Mouse (Mus musculus) liver, embryonic 11.5 days (tissue): ENCODE measurements at regions not wholly inside any gene's neighbourhood (a gene's known extent, or its start where the extent isn't known, plus 50 kb on each side); places are given as distances from the start of the nearest gene placed in this dataset.

Experiments used
- ATAC-seq: fragments of 200-750 bp; cut with Nextera tagmentation; replicated peaks from 2 replicates; pipeline ENCODE4 v1.8.0; 2017; ENCODE audit warnings: moderate number of reproducible peaks, mild to moderate bottlenecking, moderate TSS enrichment, moderate library complexity; ENCODE audit not compliant: low FRiP score
- DNase-seq: peaks from one replicate; pipeline ENCODE4 v3.0.0-alpha.2; 2017; ENCODE audit warnings: low spot score
- H3K27ac ChIP-seq: fragments of 300-500 bp; sonication (generic); 2 replicates; pipeline ENCODE4 v1.5.1; 2014; ENCODE audit warnings: mild to moderate bottlenecking, low read depth, low read length, control low read depth
- H3K27me3 ChIP-seq: fragments of 300-500 bp; sonication (generic); replicated peaks from 2 replicates; pipeline ENCODE4 v1.6.1; 2014; ENCODE audit warnings: low read length, mixed read lengths; ENCODE audit not compliant: control insufficient read depth, insufficient read depth
- H3K36me3 ChIP-seq: fragments of 300-500 bp; sonication (generic); 2 replicates; pipeline ENCODE4 v1.6.1; 2014; ENCODE audit warnings: mild to moderate bottlenecking, low read length, moderate library complexity, mixed read lengths; ENCODE audit not compliant: control insufficient read depth, insufficient read depth
- H3K4me1 ChIP-seq: fragments of 300-500 bp; sonication (generic); replicated peaks from 2 replicates; pipeline ENCODE4 v1.6.1; 2014; ENCODE audit warnings: low read length, mixed read lengths; ENCODE audit not compliant: control insufficient read depth, insufficient read depth
- H3K4me2 ChIP-seq: fragments of 300-500 bp; sonication (generic); 2 replicates; pipeline ENCODE4 v1.6.1; 2014; ENCODE audit warnings: mild to moderate bottlenecking, control low read depth, moderate library complexity
- H3K4me3 ChIP-seq: fragments of 300-500 bp; sonication (generic); 2 replicates; pipeline ENCODE4 v1.5.1; 2014; ENCODE audit warnings: low read depth, low read length, control low read depth
- H3K9ac ChIP-seq: fragments of 300-500 bp; sonication (generic); 2 replicates; pipeline ENCODE4 v1.6.1; 2014; ENCODE audit warnings: low read depth, low read length, control low read depth
- H3K9me3 ChIP-seq: fragments of 300-500 bp; sonication (generic); 2 replicates; pipeline ENCODE4 v1.6.1; 2016; ENCODE audit warnings: low read length, inconsistent platforms, mixed read lengths; ENCODE audit not compliant: control insufficient read depth
- WGBS: fragments of 180-500 bp; shearing (Covaris S2); extraction: QIAGEN DNeasy Blood & Tissue Kit; methylation state at CpG from one replicate; pipeline ENCODE4 v1.1.7; 2014; 5-methylcytosine and 5-hydroxymethylcytosine counted together

GRCm38 (mm10) chr2:137257847-137258515 is 141.5 kb upstream of the Jag1 start:
- no peak for DNase-seq
- H3K27ac ChIP-seq, result no peak overlapping the region
- no peak overlapping the region for H3K9ac ChIP-seq
- 89% methylated on average over 8 of the region's 8 CpGs for WGBS
- no peak overlapping the region for H3K4me3 ChIP-seq
- no peaks in the 10 kb centered on the region for H3K9me3 ChIP-seq
- ATAC-seq, result no peak
- no peaks in the 10 kb centered on the region for H3K36me3 ChIP-seq
- no peaks in the 10 kb centered on the region for H3K27me3 ChIP-seq
- no peak overlapping the region for H3K4me2 ChIP-seq
- no peaks in the 10 kb centered on the region for H3K4me1 ChIP-seq

- Histone ChIP-seq H3K27ac (no peak overlapping the region), H3K4me1 (no peaks in the 10 kb centered on the region), H3K9me3 (no peaks in the 10 kb centered on the region), H3K4me3 (no peak overlapping the region), H3K27me3 (no peaks in the 10 kb centered on the region), H3K36me3 (no peaks in the 10 kb centered on the region), H3K4me2 (no peak overlapping the region), H3K9ac (no peak overlapping the region)
- DNase-seq (no peak), ATAC-seq (no peak)
- WGBS, result 72% methylated on average over 7 of the region's 7 CpGs
Observed at GRCm38 (mm10) chr2:137247931-137248330, 131.5 kb upstream of the Jag1 start.

GRCm38 (mm10) chr2:137244370-137244769 is 127.9 kb upstream of the Jag1 start:
- no peaks in the 10 kb centered on the region for H3K36me3 ChIP-seq
- H3K27me3 ChIP-seq, result no peaks in the 10 kb centered on the region
- H3K4me3 ChIP-seq, result no peak overlapping the region
- no peak overlapping the region for H3K4me2 ChIP-seq
- 81% methylated on average over 6 of the region's 6 CpGs for WGBS
- H3K4me1 ChIP-seq, result no peaks in the 10 kb centered on the region
- no peaks in the 10 kb centered on the region for H3K9me3 ChIP-seq
- DNase-seq, result no peak
- ATAC-seq, result no peak
- no peak overlapping the region for H3K27ac ChIP-seq
- H3K9ac ChIP-seq, result no peak overlapping the region

GRCm38 (mm10) chr2:137243914-137244313 is 127.5 kb upstream of the Jag1 start:
- no peak overlapping the region for H3K4me2 ChIP-seq
- no peak for ATAC-seq
- H3K27ac ChIP-seq, result no peak overlapping the region
- WGBS, result 35% methylated on average over 5 of the region's 5 CpGs
- no peaks in the 10 kb centered on the region for H3K4me1 ChIP-seq
- no peak overlapping the region for H3K4me3 ChIP-seq
- no peak overlapping the region for H3K9ac ChIP-seq
- no peak for DNase-seq
- no peaks in the 10 kb centered on the region for H3K36me3 ChIP-seq
- H3K9me3 ChIP-seq, result no peaks in the 10 kb centered on the region
- H3K27me3 ChIP-seq, result no peaks in the 10 kb centered on the region

GRCm38 (mm10) chr2:137236961-137237360 is 120.5 kb upstream of the Jag1 start:
- H3K4me2 ChIP-seq, result no peak overlapping the region
- no peak overlapping the region for H3K9ac ChIP-seq
- no peak overlapping the region for H3K27ac ChIP-seq
- no peaks in the 10 kb centered on the region for H3K27me3 ChIP-seq
- H3K4me1 ChIP-seq, result no peaks in the 10 kb centered on the region
- H3K36me3 ChIP-seq, result no peaks in the 10 kb centered on the region
- 76% methylated on average over 3 of the region's 3 CpGs for WGBS
- ATAC-seq (no peak), DNase-seq (no peak)
- no peaks in the 10 kb centered on the region for H3K9me3 ChIP-seq
- H3K4me3 ChIP-seq, result no peak overlapping the region

- Histone ChIP-seq H3K4me3 (no peak overlapping the region), H3K4me1 (no peaks in the 10 kb centered on the region), H3K27ac (no peak overlapping the region), H3K9me3 (no peaks in the 10 kb centered on the region), H3K4me2 (no peak overlapping the region), H3K27me3 (no peaks in the 10 kb centered on the region), H3K9ac (no peak overlapping the region), H3K36me3 (no peaks in the 10 kb centered on the region)
- WGBS, result 87% methylated on average over 3 of the region's 3 CpGs
- DNase-seq, result no peak
- ATAC-seq, result no peak
Observed at GRCm38 (mm10) chr2:137233936-137234335, 117.5 kb upstream of the Jag1 start.

GRCm38 (mm10) chr2:137231161-137231560 is 114.7 kb upstream of the Jag1 start:
- ATAC-seq, result no peak

GRCm38 (mm10) chr2:137229422-137230069 is 113.1 kb upstream of the Jag1 start:
- Histone ChIP-seq H3K4me2 (no peak overlapping the region), H3K4me1 (no peaks in the 10 kb centered on the region)

More at GRCm38 (mm10) chr2:137231161-137231560, 114.7 kb upstream of the Jag1 start:
- Histone ChIP-seq H3K4me3 (no peak overlapping the region), H3K4me1 (no peaks in the 10 kb centered on the region), H3K36me3 (no peaks in the 10 kb centered on the region), H3K27ac (no peak overlapping the region), H3K4me2 (no peak overlapping the region), H3K9me3 (no peaks in the 10 kb centered on the region), H3K27me3 (no peaks in the 10 kb centered on the region), H3K9ac (no peak overlapping the region)
- DNase-seq, result no peak

GRCm38 (mm10) chr2:137227495-137227894 is 111.1 kb upstream of the Jag1 start:
- H3K4me1 ChIP-seq, result no peaks in the 10 kb centered on the region
- WGBS, result 81% methylated on average over 4 of the region's 4 CpGs
- no peak overlapping the region for H3K4me3 ChIP-seq
- no peaks in the 10 kb centered on the region for H3K36me3 ChIP-seq
- no peak overlapping the region for H3K9ac ChIP-seq
- no peak overlapping the region for H3K27ac ChIP-seq
- no peaks in the 10 kb centered on the region for H3K9me3 ChIP-seq
- no peak for ATAC-seq
- no peaks in the 10 kb centered on the region for H3K27me3 ChIP-seq
- DNase-seq, result no peak
- H3K4me2 ChIP-seq, result no peak overlapping the region

More at GRCm38 (mm10) chr2:137229422-137230069, 113.1 kb upstream of the Jag1 start:
- 73% methylated on average over 1 of the region's 1 CpGs for WGBS
- DNase-seq (no peak), ATAC-seq (no peak)
- H3K9ac ChIP-seq, result no peak overlapping the region
- H3K27me3 ChIP-seq, result no peaks in the 10 kb centered on the region
- H3K27ac ChIP-seq, result no peak overlapping the region
- no peaks in the 10 kb centered on the region for H3K9me3 ChIP-seq
- no peak overlapping the region for H3K4me3 ChIP-seq
- H3K36me3 ChIP-seq, result no peaks in the 10 kb centered on the region
